Mouse (Mus musculus): ENCODE data around the gene Adamts17. TPM values are rescaled to one million over a fixed set of nuclear protein-coding genes. Genes with fewer than 3 reads are reported as not detected.

The Adamts17 gene
- polyA plus RNA-seq, 1 experiment from 2014 or later = 3.7 TPM

DNA sequence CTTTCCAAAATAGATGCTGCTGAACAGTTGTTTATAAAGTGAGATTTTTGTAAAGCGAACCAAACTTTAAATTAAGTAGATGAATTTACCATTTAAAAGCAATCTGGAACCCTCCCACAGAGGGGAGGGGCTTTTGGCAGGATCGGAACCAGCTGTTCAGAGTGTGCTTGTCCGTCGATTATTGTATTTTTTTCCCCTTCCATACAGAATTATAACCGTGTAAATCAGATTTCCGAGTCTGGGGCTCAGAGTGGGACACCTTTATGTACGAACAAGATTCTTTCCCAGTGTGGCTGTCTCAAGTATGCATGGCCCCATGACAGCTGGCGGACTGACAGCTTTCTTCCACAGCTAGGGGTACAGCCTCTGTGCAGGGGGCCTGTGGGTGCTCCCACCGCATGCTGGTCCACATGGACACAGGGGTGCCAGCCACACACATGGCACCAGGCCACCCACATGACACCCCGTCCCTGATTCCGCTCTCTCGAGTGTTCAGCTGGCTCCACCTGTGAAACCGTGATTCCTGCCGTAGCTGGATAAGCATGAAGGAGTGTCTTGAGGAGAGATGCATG lies 32.5 kb downstream of the Adamts17 start:
- WGBS = 82% methylated on average over 14 of the region's 14 CpGs
- H3K4me2 ChIP-seq = no peak overlapping the region

GRCm38 (mm10) chr7:66873235-66873634 lies 33.7 kb downstream of the Adamts17 start:
- no peak for ATAC-seq (ENCODE audit: insufficient number of reproducible peaks, low FRiP score)
- WGBS = 86% methylated on average over 2 of the region's 2 CpGs
- no peak overlapping the region for H3K9ac ChIP-seq
- no peaks in the 10 kb centered on the region for H3K27me3 ChIP-seq (replicated peaks)
- H3K4me2 ChIP-seq = no peak overlapping the region
- no peak overlapping the region for H3K27ac ChIP-seq (ENCODE audit: poor library complexity, severe bottlenecking)
- H3K4me3 ChIP-seq = no peak overlapping the region
- H3K36me3 ChIP-seq = no peaks in the 10 kb centered on the region
- H3K9me3 ChIP-seq (replicated peaks) = 0 out of 2 replicates have a peak, but pooled peaks cover 2% of the 10 kb centered on the region
- H3K4me1 ChIP-seq (replicated peaks) = peaks cover 34% of the 10 kb centered on the region

More for the DNA sequence above, 32.5 kb downstream of the Adamts17 start:
- H3K4me1 ChIP-seq (replicated peaks) = peaks cover 39% of the 10 kb centered on the region
- no peak overlapping the region for H3K9ac ChIP-seq
- H3K36me3 ChIP-seq = no peaks in the 10 kb centered on the region
- H3K27ac ChIP-seq (ENCODE audit: poor library complexity, severe bottlenecking) = no peak overlapping the region
- no peak overlapping the region for H3K4me3 ChIP-seq
- no peaks in the 10 kb centered on the region for H3K27me3 ChIP-seq (replicated peaks)
- no peak for ATAC-seq (ENCODE audit: insufficient number of reproducible peaks, low FRiP score)
- H3K9me3 ChIP-seq (replicated peaks) = 0 out of 2 replicates have a peak, but pooled peaks cover 2% of the 10 kb centered on the region

DNA sequence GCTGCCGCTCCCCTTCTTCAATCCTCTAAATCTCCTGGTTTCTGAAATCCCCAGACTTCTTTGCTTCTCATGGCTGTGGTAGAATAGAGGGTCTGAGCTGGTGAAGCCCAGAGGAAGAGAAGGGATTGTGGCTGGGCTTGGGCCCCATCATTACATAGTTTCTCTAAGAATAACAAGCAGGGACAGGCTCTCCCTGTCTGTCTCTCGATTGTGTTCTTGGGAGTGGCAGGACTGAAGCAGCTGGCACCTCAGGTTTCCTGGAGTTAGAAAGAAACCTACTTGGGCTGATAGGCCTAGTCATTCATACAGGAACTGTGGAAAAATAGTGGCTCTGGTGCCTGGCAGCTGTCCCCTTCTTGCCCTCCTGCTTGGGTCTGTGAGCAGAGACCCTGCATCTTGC lies 51.9 kb downstream of the Adamts17 start:
- 0 out of 2 replicates have a peak, but pooled peaks cover 2% of the 10 kb centered on the region for H3K27me3 ChIP-seq (replicated peaks)
- H3K4me2 ChIP-seq = no peak overlapping the region
- 0 out of 2 replicates have a peak, but pooled peaks cover 3% of the 10 kb centered on the region for H3K4me1 ChIP-seq (replicated peaks)
- H3K9ac ChIP-seq = no peak overlapping the region
- peaks cover 10% of the 10 kb centered on the region for H3K36me3 ChIP-seq
- no peak for ATAC-seq (ENCODE audit: insufficient number of reproducible peaks, low FRiP score)
- 70% methylated on average over 2 of the region's 2 CpGs for WGBS
- H3K9me3 ChIP-seq (replicated peaks) = no peaks in the 10 kb centered on the region
- no peak overlapping the region for H3K27ac ChIP-seq (ENCODE audit: poor library complexity, severe bottlenecking)
- H3K4me3 ChIP-seq = no peak overlapping the region

GRCm38 (mm10) chr7:66892096-66892495 lies 52.6 kb downstream of the Adamts17 start:
- 79% methylated on average over 4 of the region's 4 CpGs for WGBS
- Histone ChIP-seq H3K4me2 (no peak overlapping the region), H3K9ac (no peak overlapping the region), H3K4me1 (replicated peaks) (0 out of 2 replicates have a peak, but pooled peaks cover 3% of the 10 kb centered on the region), H3K4me3 (no peak overlapping the region), H3K9me3 (replicated peaks) (peaks cover 2% of the 10 kb centered on the region; the same call in 1 of the 2 replicates), H3K36me3 (peaks cover 12% of the 10 kb centered on the region), H3K27me3 (replicated peaks) (0 out of 2 replicates have a peak, but pooled peaks cover 2% of the 10 kb centered on the region), H3K27ac (ENCODE audit: poor library complexity, severe bottlenecking) (no peak overlapping the region)
- ATAC-seq (ENCODE audit: insufficient number of reproducible peaks, low FRiP score) = no peak

- ATAC-seq (ENCODE audit: insufficient number of reproducible peaks, low FRiP score) = no peak
- no peak overlapping the region for H3K4me3 ChIP-seq
- no peaks in the 10 kb centered on the region for H3K4me1 ChIP-seq (replicated peaks)
- H3K36me3 ChIP-seq = 0 out of 2 replicates have a peak, but pooled peaks cover 3% of the 10 kb centered on the region
- WGBS = 84% methylated on average over 7 of the region's 7 CpGs
- H3K9ac ChIP-seq = no peak overlapping the region
- no peak overlapping the region for H3K4me2 ChIP-seq
- 0 out of 2 replicates have a peak, but pooled peaks cover 5% of the 10 kb centered on the region for H3K27me3 ChIP-seq (replicated peaks)
- H3K27ac ChIP-seq (ENCODE audit: poor library complexity, severe bottlenecking) = no peak overlapping the region
- no peaks in the 10 kb centered on the region; the same call in 1 of the 2 replicates for H3K9me3 ChIP-seq (replicated peaks)
These were observed 62.8 kb downstream of the Adamts17 start for GRCm38 (mm10) chr7:66902376-66902775.

GRCm38 (mm10) chr7:66903014-66903413 lies 63.5 kb downstream of the Adamts17 start:
- no peak overlapping the region for H3K9ac ChIP-seq
- H3K4me3 ChIP-seq = no peak overlapping the region
- H3K36me3 ChIP-seq = 0 out of 2 replicates have a peak, but pooled peaks cover 1% of the 10 kb centered on the region
- H3K9me3 ChIP-seq (replicated peaks) = no peaks in the 10 kb centered on the region
- H3K4me1 ChIP-seq (replicated peaks) = no peaks in the 10 kb centered on the region
- 73% methylated on average over 5 of the region's 5 CpGs for WGBS
- H3K27ac ChIP-seq (ENCODE audit: poor library complexity, severe bottlenecking) = no peak overlapping the region
- no peak for ATAC-seq (ENCODE audit: insufficient number of reproducible peaks, low FRiP score)
- H3K4me2 ChIP-seq = no peak overlapping the region
- H3K27me3 ChIP-seq (replicated peaks) = 0 out of 2 replicates have a peak, but pooled peaks cover 5% of the 10 kb centered on the region

GRCm38 (mm10) chr7:66905941-66906340 lies 66.4 kb downstream of the Adamts17 start:
- no peak overlapping the region for H3K4me3 ChIP-seq
- H3K36me3 ChIP-seq = peaks cover 7% of the 10 kb centered on the region; the same call in 1 of the 2 replicates
- H3K27me3 ChIP-seq (replicated peaks) = 0 out of 2 replicates have a peak, but pooled peaks cover 2% of the 10 kb centered on the region
- H3K4me2 ChIP-seq = no peak overlapping the region
- H3K4me1 ChIP-seq (replicated peaks) = no peaks in the 10 kb centered on the region
- no peak for ATAC-seq (ENCODE audit: insufficient number of reproducible peaks, low FRiP score)
- no peak overlapping the region for H3K27ac ChIP-seq (ENCODE audit: poor library complexity, severe bottlenecking)
- WGBS = 83% methylated on average over 4 of the region's 4 CpGs
- H3K9me3 ChIP-seq (replicated peaks) = no peaks in the 10 kb centered on the region
- H3K9ac ChIP-seq = no peak overlapping the region

DNA sequence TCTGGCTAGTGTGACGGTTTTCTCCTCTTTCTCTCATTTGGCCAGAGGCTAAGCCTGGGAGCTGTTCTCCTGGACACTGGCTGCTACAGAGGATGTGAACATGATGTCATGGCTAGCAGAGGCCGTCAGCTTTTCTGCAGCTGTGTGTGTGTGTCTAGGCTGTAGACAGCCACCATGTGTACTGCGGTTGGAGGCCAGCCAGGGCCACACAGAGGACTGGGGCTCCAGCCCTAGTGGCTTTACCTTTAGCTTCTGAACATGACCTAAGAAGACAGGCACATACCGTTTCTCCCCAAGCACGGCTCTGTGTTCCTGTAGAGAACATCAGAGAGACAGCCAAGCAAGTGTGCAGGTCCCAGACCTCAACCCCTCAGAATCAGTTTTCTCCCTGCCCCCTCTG lies 73.3 kb downstream of the Adamts17 start:
- Histone ChIP-seq H3K27me3 (replicated peaks) (no peaks in the 10 kb centered on the region), H3K9ac (no peak overlapping the region), H3K36me3 (peaks cover 7% of the 10 kb centered on the region; the same call in 1 of the 2 replicates), H3K4me2 (no peak overlapping the region), H3K4me3 (no peak overlapping the region), H3K4me1 (replicated peaks) (peaks cover 12% of the 10 kb centered on the region), H3K27ac (ENCODE audit: poor library complexity, severe bottlenecking) (peak overlapping the region; percentile 66), H3K9me3 (replicated peaks) (no peaks in the 10 kb centered on the region)
- 34% methylated on average over 5 of the region's 5 CpGs for WGBS
- ATAC-seq (ENCODE audit: insufficient number of reproducible peaks, low FRiP score) = peak; percentile 72

DNA sequence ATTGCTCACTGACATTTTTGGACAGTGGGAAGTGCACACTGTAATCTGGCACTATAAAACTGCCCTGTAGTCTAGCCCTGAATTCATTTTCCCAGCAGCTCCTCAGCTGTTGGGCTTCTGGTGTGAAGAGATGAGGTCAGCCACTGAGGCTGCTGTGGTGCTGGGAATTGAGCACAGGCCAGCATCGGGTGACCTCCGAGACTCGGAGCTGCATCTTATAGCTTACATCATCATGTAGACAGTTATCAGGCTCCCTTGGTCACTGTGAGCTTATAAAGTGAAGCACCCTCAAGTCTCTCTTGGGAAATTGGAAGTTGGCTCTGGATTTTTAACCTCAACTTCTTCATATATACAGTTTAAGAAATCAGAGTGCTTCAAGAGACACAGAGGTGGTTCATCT lies 84.1 kb downstream of the Adamts17 start:
- no peak overlapping the region for H3K27ac ChIP-seq (ENCODE audit: poor library complexity, severe bottlenecking)
- no peaks in the 10 kb centered on the region for H3K36me3 ChIP-seq
- no peaks in the 10 kb centered on the region for H3K9me3 ChIP-seq (replicated peaks)
- H3K27me3 ChIP-seq (replicated peaks) = no peaks in the 10 kb centered on the region
- WGBS = 88% methylated on average over 3 of the region's 3 CpGs
- H3K4me2 ChIP-seq = no peak overlapping the region
- H3K4me1 ChIP-seq (replicated peaks) = peaks cover under 1% of the 10 kb centered on the region; the same call in 1 of the 2 replicates
- H3K9ac ChIP-seq = no peak overlapping the region
- ATAC-seq (ENCODE audit: insufficient number of reproducible peaks, low FRiP score) = no peak
- H3K4me3 ChIP-seq = no peak overlapping the region

- Histone ChIP-seq H3K27ac (ENCODE audit: poor library complexity, severe bottlenecking) (no peak overlapping the region), H3K36me3 (no peaks in the 10 kb centered on the region), H3K4me1 (replicated peaks) (peaks cover 6% of the 10 kb centered on the region; the same call in 1 of the 2 replicates), H3K9ac (no peak overlapping the region), H3K4me2 (no peak overlapping the region), H3K4me3 (no peak overlapping the region), H3K27me3 (replicated peaks) (no peaks in the 10 kb centered on the region), H3K9me3 (replicated peaks) (no peaks in the 10 kb centered on the region)
- 74% methylated on average over 1 of the region's 1 CpGs for WGBS
- no peak for ATAC-seq (ENCODE audit: insufficient number of reproducible peaks, low FRiP score)
These were observed 84.6 kb downstream of the Adamts17 start for GRCm38 (mm10) chr7:66924104-66924503.

DNA sequence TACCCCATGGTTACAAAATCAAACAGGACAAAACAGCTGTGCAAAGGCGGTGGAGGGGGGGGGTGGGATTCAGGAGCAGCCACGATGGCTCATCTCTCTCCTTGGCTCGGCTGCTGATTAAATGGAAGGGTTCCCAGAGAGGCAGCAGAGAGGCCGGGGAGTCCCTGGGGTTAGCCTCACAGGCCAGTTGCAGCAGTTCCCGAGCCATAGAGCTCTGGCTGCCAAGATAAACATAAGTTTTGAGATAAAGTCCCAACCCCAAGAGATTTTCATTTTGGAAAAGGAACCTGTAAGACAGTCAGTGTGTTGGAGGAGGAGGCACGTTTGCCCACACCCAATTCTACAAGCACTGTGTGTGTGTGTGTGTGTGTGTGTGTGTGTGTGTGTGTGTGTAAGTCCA lies 89.7 kb downstream of the Adamts17 start:
- no peak overlapping the region for H3K9ac ChIP-seq
- WGBS = 13% methylated on average over 6 of the region's 6 CpGs
- no peaks in the 10 kb centered on the region for H3K27me3 ChIP-seq (replicated peaks)
- peak; percentile 54; the same call in 1 of the 2 replicates for ATAC-seq (ENCODE audit: insufficient number of reproducible peaks, low FRiP score)
- H3K27ac ChIP-seq (ENCODE audit: poor library complexity, severe bottlenecking) = no peak overlapping the region
- H3K36me3 ChIP-seq = no peaks in the 10 kb centered on the region
- no peaks in the 10 kb centered on the region for H3K9me3 ChIP-seq (replicated peaks)
- peaks cover 30% of the 10 kb centered on the region for H3K4me1 ChIP-seq (replicated peaks)
- H3K4me2 ChIP-seq = peak overlapping the region; percentile 8; the same call in 1 of the 2 replicates
- H3K4me3 ChIP-seq = no peak overlapping the region
